In the genomic region with DNA sequence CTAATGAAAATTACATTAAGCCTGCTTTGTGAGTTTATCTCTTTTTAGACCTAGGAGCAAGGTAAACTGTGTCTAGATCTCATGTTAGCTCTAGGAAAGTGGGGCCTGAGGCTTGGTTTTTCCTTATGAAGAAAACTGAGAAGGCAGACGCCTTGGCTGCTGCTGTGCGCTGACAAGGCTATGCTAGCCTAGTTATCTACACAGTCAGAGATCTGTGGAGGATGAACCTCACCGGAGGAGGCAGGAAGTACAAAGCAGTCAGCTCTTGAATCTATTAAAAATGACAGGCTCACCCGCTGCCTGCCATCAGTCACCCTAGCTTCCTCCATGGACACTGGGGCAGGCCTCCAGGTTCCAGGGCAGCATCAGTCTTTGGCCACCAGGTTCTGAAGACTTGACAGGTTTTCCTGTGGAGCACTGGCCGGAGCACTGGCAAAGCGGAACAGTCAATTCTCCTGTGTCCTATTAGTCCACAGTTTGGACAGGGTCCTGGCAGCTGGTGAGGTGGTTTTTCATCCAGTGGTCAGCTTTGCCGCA, we compare ENCODE assay signal across 19 mouse cellular contexts. TPM values are rescaled to one million over a fixed set of nuclear protein-coding genes. Genes with fewer than 3 reads are reported as not detected.
"Had no signal": no experiment of that assay in that cellular context is flagged by ENCODE, and none has a peak within 500 bp of the region (broad histone marks: within the 10 kb centered on the region; RNA-seq: fewer than 3 reads in every experiment).

No protein-coding gene starts in this region.

- H3K27ac ChIP-seq: kidney, postnatal 0 days; left cerebral cortex, adult 2 months; limb, embryonic 10.5 days; liver, embryonic 15.5 days; midbrain, embryonic 10.5 days; neural tube, embryonic 12.5 days; stomach, embryonic 15.5 days had no signal

- H3K4me2 ChIP-seq: liver, embryonic 11.5 days; liver, embryonic 15.5 days; lung, embryonic 14.5 days; neural tube, embryonic 12.5 days; stomach, embryonic 15.5 days had no signal

- H3K9me3 ChIP-seq: limb, embryonic 10.5 days; liver, embryonic 15.5 days; midbrain, embryonic 10.5 days; neural tube, embryonic 12.5 days; stomach, embryonic 15.5 days had no signal

- H3K36me3 ChIP-seq: limb, embryonic 10.5 days; liver, embryonic 15.5 days; midbrain, embryonic 10.5 days; neural tube, embryonic 12.5 days; stomach, embryonic 15.5 days had no signal

- H3K4me3 ChIP-seq: left cerebral cortex, adult 2 months; limb, embryonic 10.5 days; liver, embryonic 15.5 days; midbrain, embryonic 10.5 days; myocyte; neural tube, embryonic 12.5 days; stomach, embryonic 15.5 days had no signal

- H3K4me1 ChIP-seq: liver, embryonic 15.5 days had no signal

- DNase-seq: lung, embryonic 14.5 days; lung, postnatal 10 days; lung, postnatal 4 days; midbrain, embryonic 14.5 days; right cerebral cortex, postnatal 14 days; thymus, postnatal 14 days had no signal

- H3K9ac ChIP-seq: liver, embryonic 15.5 days; lung, embryonic 14.5 days; neural tube, embryonic 12.5 days; stomach, embryonic 15.5 days had no signal

RNA-seq across cellular contexts. Expression of a gene that starts 1.8 kb away (rescaled TPM):
- total RNA-seq: megakaryocyte, adult 5-6 weeks had no signal
- polyA plus RNA-seq: liver, embryonic 11.5 days; myocyte had no signal

RNA-seq across cellular contexts. Expression of a gene that starts 45.5 kb away (rescaled TPM):
- total RNA-seq: layer of hippocampus, postnatal 25 days; left cerebral cortex, adult 2 months; left cerebral cortex, postnatal 14 days had no signal
- polyA plus RNA-seq: limb, embryonic 10.5 days; liver, embryonic 11.5 days; liver, embryonic 15.5 days; midbrain, embryonic 10.5 days; midbrain, embryonic 14.5 days; myocyte; neural tube, embryonic 12.5 days; stomach, embryonic 15.5 days; testis, adult 2 months had no signal
